Mouse (Mus musculus): Measurements from ENCODE around the gene Dnaaf1. TPM values are rescaled to one million over a fixed set of nuclear protein-coding genes. Genes with fewer than 3 reads are reported as not detected.

The Dnaaf1 gene
- polyA plus RNA-seq, 1 experiment, result not detected

- no peak overlapping the region for H3K27ac ChIP-seq (ENCODE audit: insufficient read depth, low read depth, low read length)
- TF ChIP-seq POLR2A (IDR thresholded peaks at IDR 0.05; ENCODE audit: borderline replicate concordance, low read depth, low read length), result no peak
- no peak for TF ChIP-seq CTCF (IDR thresholded peaks at IDR 0.05; ENCODE audit: low read depth, low read length)
- no peak overlapping the region for H3K4me3 ChIP-seq (ENCODE audit: insufficient read depth, low read length)
- H3K4me1 ChIP-seq (ENCODE audit: control insufficient read depth, insufficient read depth, low read length), result no peaks in the 10 kb centered on the region
Observed at GRCm38 (mm10) chr8:119568251-119568650, 6.8 kb upstream of the Dnaaf1 start.

- Histone ChIP-seq H3K27ac (ENCODE audit: insufficient read depth, low read depth, low read length) (no peak overlapping the region), H3K4me3 (ENCODE audit: insufficient read depth, low read length) (no peak overlapping the region), H3K4me1 (ENCODE audit: control insufficient read depth, insufficient read depth, low read length) (peaks cover 4% of the 10 kb centered on the region; the same call in 1 of the 2 replicates)
- TF ChIP-seq CTCF (IDR thresholded peaks at IDR 0.05; ENCODE audit: low read depth, low read length), result no peak
- no peak for TF ChIP-seq POLR2A (IDR thresholded peaks at IDR 0.05; ENCODE audit: borderline replicate concordance, low read depth, low read length)
Observed at GRCm38 (mm10) chr8:119568951-119569350, 6.1 kb upstream of the Dnaaf1 start.

GRCm38 (mm10) chr8:119569881-119570280 is 5.2 kb upstream of the Dnaaf1 start:
- TF ChIP-seq POLR2A (IDR thresholded peaks at IDR 0.05; ENCODE audit: borderline replicate concordance, low read depth, low read length) (no peak), CTCF (IDR thresholded peaks at IDR 0.05; ENCODE audit: low read depth, low read length) (no peak)
- Histone ChIP-seq H3K4me3 (ENCODE audit: insufficient read depth, low read length) (no peak overlapping the region), H3K27ac (ENCODE audit: insufficient read depth, low read depth, low read length) (no peak overlapping the region), H3K4me1 (ENCODE audit: control insufficient read depth, insufficient read depth, low read length) (peaks cover 6% of the 10 kb centered on the region; the same call in 1 of the 2 replicates)

- TF ChIP-seq POLR2A (IDR thresholded peaks at IDR 0.05; ENCODE audit: borderline replicate concordance, low read depth, low read length), result no peak
- TF ChIP-seq CTCF (IDR thresholded peaks at IDR 0.05; ENCODE audit: low read depth, low read length), result no peak
- Histone ChIP-seq H3K27ac (ENCODE audit: insufficient read depth, low read depth, low read length) (no peak overlapping the region), H3K4me1 (ENCODE audit: control insufficient read depth, insufficient read depth, low read length) (peaks cover 6% of the 10 kb centered on the region; the same call in 1 of the 2 replicates), H3K4me3 (ENCODE audit: insufficient read depth, low read length) (no peak overlapping the region)
Observed at GRCm38 (mm10) chr8:119571135-119571534, 3.9 kb upstream of the Dnaaf1 start.

DNA sequence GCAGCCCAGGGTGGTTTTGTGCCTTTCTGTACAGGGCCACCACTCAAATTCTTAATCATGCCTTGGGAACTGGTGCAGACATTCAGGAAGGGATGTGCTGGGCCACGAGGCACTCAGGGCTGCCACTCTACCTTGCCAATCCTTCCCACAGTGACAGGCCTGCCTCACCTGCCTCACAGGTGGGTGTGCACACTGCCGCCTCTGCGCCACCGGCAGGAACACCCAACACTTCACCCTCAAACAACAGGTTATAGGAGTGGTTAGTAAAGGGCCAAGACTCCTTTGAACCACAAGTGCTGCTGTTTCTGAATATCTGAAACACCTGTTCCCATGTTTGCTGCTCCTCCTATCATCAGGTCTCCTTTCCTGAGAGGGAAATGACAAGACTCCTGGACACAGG is 2.6 kb upstream of the Dnaaf1 start:
- Histone ChIP-seq H3K27ac (ENCODE audit: insufficient read depth, low read depth, low read length) (no peak overlapping the region), H3K4me3 (ENCODE audit: insufficient read depth, low read length) (no peak overlapping the region), H3K4me1 (ENCODE audit: control insufficient read depth, insufficient read depth, low read length) (peaks cover 8% of the 10 kb centered on the region; the same call in 1 of the 2 replicates)
- TF ChIP-seq CTCF (IDR thresholded peaks at IDR 0.05; ENCODE audit: low read depth, low read length) (no peak), POLR2A (IDR thresholded peaks at IDR 0.05; ENCODE audit: borderline replicate concordance, low read depth, low read length) (no peak)

- Histone ChIP-seq H3K4me1 (ENCODE audit: control insufficient read depth, insufficient read depth, low read length) (peaks cover 9% of the 10 kb centered on the region; the same call in 1 of the 2 replicates), H3K27ac (ENCODE audit: insufficient read depth, low read depth, low read length) (no peak overlapping the region), H3K4me3 (ENCODE audit: insufficient read depth, low read length) (peak overlapping the region; percentile 77)
- no peak for TF ChIP-seq CTCF (IDR thresholded peaks at IDR 0.05; ENCODE audit: low read depth, low read length)
- no peak for TF ChIP-seq POLR2A (IDR thresholded peaks at IDR 0.05; ENCODE audit: borderline replicate concordance, low read depth, low read length)
Observed at GRCm38 (mm10) chr8:119575366-119575726, 311 bp downstream of the Dnaaf1 start.

GRCm38 (mm10) chr8:119579096-119579495 is 4.1 kb downstream of the Dnaaf1 start:
- 0 out of 2 replicates have a peak, but pooled peaks cover 4% of the 10 kb centered on the region for H3K4me1 ChIP-seq (ENCODE audit: control insufficient read depth, insufficient read depth, low read length)
- no peak overlapping the region for H3K27ac ChIP-seq (ENCODE audit: insufficient read depth, low read depth, low read length)
- TF ChIP-seq POLR2A (IDR thresholded peaks at IDR 0.05; ENCODE audit: borderline replicate concordance, low read depth, low read length), result no peak
- no peak for TF ChIP-seq CTCF (IDR thresholded peaks at IDR 0.05; ENCODE audit: low read depth, low read length)

GRCm38 (mm10) chr8:119580441-119581161 is 5.6 kb downstream of the Dnaaf1 start:
- no peak overlapping the region for H3K27ac ChIP-seq (ENCODE audit: insufficient read depth, low read depth, low read length)
- TF ChIP-seq CTCF (IDR thresholded peaks at IDR 0.05; ENCODE audit: low read depth, low read length), result no peak
- no peak for TF ChIP-seq POLR2A (IDR thresholded peaks at IDR 0.05; ENCODE audit: borderline replicate concordance, low read depth, low read length)

More at GRCm38 (mm10) chr8:119579096-119579495, 4.1 kb downstream of the Dnaaf1 start:
- H3K4me3 ChIP-seq (ENCODE audit: insufficient read depth, low read length), result no peak overlapping the region

GRCm38 (mm10) chr8:119585901-119586300 is 10.9 kb downstream of the Dnaaf1 start:
- no peak for TF ChIP-seq CTCF (IDR thresholded peaks at IDR 0.05; ENCODE audit: low read depth, low read length)
- TF ChIP-seq POLR2A (IDR thresholded peaks at IDR 0.05; ENCODE audit: borderline replicate concordance, low read depth, low read length), result no peak
- no peak overlapping the region for H3K4me3 ChIP-seq (ENCODE audit: insufficient read depth, low read length)

More at GRCm38 (mm10) chr8:119580441-119581161, 5.6 kb downstream of the Dnaaf1 start:
- H3K4me3 ChIP-seq (ENCODE audit: insufficient read depth, low read length), result no peak overlapping the region
- 0 out of 2 replicates have a peak, but pooled peaks cover 3% of the 10 kb centered on the region for H3K4me1 ChIP-seq (ENCODE audit: control insufficient read depth, insufficient read depth, low read length)

DNA sequence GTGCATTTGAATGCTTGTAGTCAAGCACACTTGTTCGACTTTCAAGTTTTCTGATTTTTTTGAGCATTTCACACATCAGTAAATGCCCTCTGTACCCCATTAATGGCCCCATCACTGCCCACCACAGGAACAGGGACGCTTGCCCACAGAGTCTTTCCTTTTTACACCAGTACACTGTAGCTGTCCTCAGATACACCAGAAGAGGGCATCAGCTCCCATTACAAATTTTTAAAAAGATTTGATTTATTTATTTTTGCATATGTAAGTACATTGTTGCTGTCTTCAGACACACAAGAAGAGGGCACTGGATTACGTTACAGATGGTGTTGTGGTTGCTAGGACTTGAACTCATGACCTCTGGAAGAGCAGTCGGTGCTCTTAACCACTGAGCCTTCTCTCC is 13.3 kb downstream of the Dnaaf1 start:
- TF ChIP-seq CTCF (IDR thresholded peaks at IDR 0.05; ENCODE audit: low read depth, low read length) (no peak), POLR2A (IDR thresholded peaks at IDR 0.05; ENCODE audit: borderline replicate concordance, low read depth, low read length) (no peak)
- no peak overlapping the region for H3K4me3 ChIP-seq (ENCODE audit: insufficient read depth, low read length)
- H3K27ac ChIP-seq (ENCODE audit: insufficient read depth, low read depth, low read length), result no peak overlapping the region
- H3K4me1 ChIP-seq (ENCODE audit: control insufficient read depth, insufficient read depth, low read length), result no peaks in the 10 kb centered on the region

More at GRCm38 (mm10) chr8:119585901-119586300, 10.9 kb downstream of the Dnaaf1 start:
- Histone ChIP-seq H3K27ac (ENCODE audit: insufficient read depth, low read depth, low read length) (no peak overlapping the region), H3K4me1 (ENCODE audit: control insufficient read depth, insufficient read depth, low read length) (no peaks in the 10 kb centered on the region)
